Mouse (Mus musculus) spleen, adult 2 months (tissue): ENCODE results near the gene Nudt9. TPM values are rescaled to one million over a fixed set of nuclear protein-coding genes. Genes with fewer than 3 reads are reported as not detected.
A peak's percentile ranks its signal among the peaks of the same experiment; 100 is the strongest.

Experiments used
- DNase-seq, 2 experiments: peaks; one replicate each; pipeline versions ENCODE4 v3.0.0 to v3.0.0-alpha.2; 2012 to 2021; ENCODE audit warnings: low spot score in 2 of 2, low read depth in 1 of 2
- H3K27ac ChIP-seq: fragments of 200-500 bp; 2 replicates; pipeline ENCODE4 v1.5.1; 2012; ENCODE audit warnings: low read length, inconsistent platforms; ENCODE audit not compliant: insufficient read depth
- H3K27me3 ChIP-seq: fragments of 200-500 bp; 2 replicates; pipeline ENCODE4 v1.6.1; 2012; ENCODE audit warnings: mild to moderate bottlenecking, moderate library complexity, low read length, inconsistent platforms; ENCODE audit not compliant: control insufficient read depth, insufficient read depth
- H3K36me3 ChIP-seq: fragments of 200-500 bp; 2 replicates; pipeline ENCODE4 v1.6.1; 2012; ENCODE audit warnings: mild to moderate bottlenecking, low read length, inconsistent platforms; ENCODE audit not compliant: control insufficient read depth, insufficient read depth
- H3K4me1 ChIP-seq: fragments of 200-500 bp; 2 replicates; pipeline ENCODE4 v1.6.1; 2011; ENCODE audit warnings: inconsistent platforms; ENCODE audit not compliant: control insufficient read depth, insufficient read depth, insufficient read length
- H3K4me3 ChIP-seq: fragments of 200-500 bp; 2 replicates; pipeline ENCODE4 v1.5.1; 2011; ENCODE audit warnings: mild to moderate bottlenecking, inconsistent platforms; ENCODE audit not compliant: insufficient read depth, insufficient read length; ENCODE audit errors: extremely low read depth
- CTCF ChIP-seq: fragments of 200-500 bp; IDR thresholded peaks from 2 replicates; pipeline ENCODE4 v1.5.1; 2011; ENCODE audit warnings: mild to moderate bottlenecking, inconsistent platforms; ENCODE audit not compliant: insufficient read depth, insufficient read length, insufficient replicate concordance; ENCODE audit errors: extremely low read depth
- POLR2A ChIP-seq: fragments of 200-500 bp; IDR thresholded peaks from 2 replicates; pipeline ENCODE4 v1.6.1; 2011; ENCODE audit warnings: low read depth, low read length, inconsistent platforms
- WGBS: fragments of 180-500 bp; shearing (Covaris S2); methylation state at CpG from one replicate; pipeline ENCODE4 v1.1.7; 2018; 5-methylcytosine and 5-hydroxymethylcytosine counted together
- polyA plus RNA-seq: library from polyadenylated mRNA; depleted of rRNA; stranded (reverse); fragments of >200 nt; gene quantifications from 2 replicates; pipeline ENCODE4 v1.2.3, GENCODE M21; 2012

Nudt9 gene
- polyA plus RNA-seq, 1 experiment: 27.7 TPM

GRCm38 (mm10) chr5:104071048-104071447, 24.9 kb downstream of the Nudt9 start:
- no peak for DNase-seq
- H3K4me3 ChIP-seq: no peak overlapping the region
- TF ChIP-seq POLR2A (no peak), CTCF (no peak)
- 76% methylated on average over 4 of the region's 4 CpGs for WGBS
- no peaks in the 10 kb centered on the region for H3K4me1 ChIP-seq
- H3K27me3 ChIP-seq: no peaks in the 10 kb centered on the region
- H3K27ac ChIP-seq: no peak overlapping the region
- H3K36me3 ChIP-seq: no peaks in the 10 kb centered on the region

- 57% methylated on average over 7 of the region's 8 CpGs for WGBS
- no peak for DNase-seq
These were observed 26.3 kb downstream of the Nudt9 start for GRCm38 (mm10) chr5:104072272-104072886.

GRCm38 (mm10) chr5:104073602-104074001, 27.5 kb downstream of the Nudt9 start:
- DNase-seq: no peak
- H3K27ac ChIP-seq: no peak overlapping the region
- no peaks in the 10 kb centered on the region for H3K27me3 ChIP-seq
- no peaks in the 10 kb centered on the region for H3K4me1 ChIP-seq
- no peaks in the 10 kb centered on the region for H3K36me3 ChIP-seq
- 92% methylated on average over 5 of the region's 5 CpGs for WGBS
- H3K4me3 ChIP-seq: no peak overlapping the region
- no peak for TF ChIP-seq POLR2A
- TF ChIP-seq CTCF: no peak

More at GRCm38 (mm10) chr5:104072272-104072886, 26.3 kb downstream of the Nudt9 start:
- H3K36me3 ChIP-seq: no peaks in the 10 kb centered on the region
- no peak overlapping the region for H3K4me3 ChIP-seq
- TF ChIP-seq POLR2A (no peak), CTCF (no peak)
- H3K4me1 ChIP-seq: no peaks in the 10 kb centered on the region
- H3K27ac ChIP-seq: no peak overlapping the region
- no peaks in the 10 kb centered on the region for H3K27me3 ChIP-seq

GRCm38 (mm10) chr5:104074388-104074787, 28.3 kb downstream of the Nudt9 start:
- H3K4me3 ChIP-seq: no peak overlapping the region
- TF ChIP-seq POLR2A (no peak), CTCF (peak; percentile 82)
- H3K27me3 ChIP-seq: no peaks in the 10 kb centered on the region
- H3K36me3 ChIP-seq: no peaks in the 10 kb centered on the region
- peak in 1 of 2 experiments; percentile 38 for DNase-seq
- no peaks in the 10 kb centered on the region for H3K4me1 ChIP-seq
- no peak overlapping the region for H3K27ac ChIP-seq
- 23% methylated on average over 12 of the region's 12 CpGs for WGBS

- 42% methylated on average over 10 of the region's 10 CpGs for WGBS
These were observed 30.3 kb downstream of the Nudt9 start for GRCm38 (mm10) chr5:104076361-104076760.

GRCm38 (mm10) chr5:104077508-104077907, 31.4 kb downstream of the Nudt9 start, which contains the start of gene Gm17660:
TSS of gene Gm17660 (minus strand) at chr5:104077608.
- 87% methylated on average over 7 of the region's 7 CpGs for WGBS
- no peak within 1 kb of the TSS for H3K27ac ChIP-seq
- no peaks in the 10 kb centered on the region for H3K36me3 ChIP-seq
- H3K27me3 ChIP-seq: no peaks in the 10 kb centered on the region
- TF ChIP-seq POLR2A: no peak
- no peak for TF ChIP-seq CTCF
- DNase-seq: no peak
- no peak within 1 kb of the TSS for H3K4me3 ChIP-seq
- no peaks in the 10 kb centered on the region for H3K4me1 ChIP-seq

More at GRCm38 (mm10) chr5:104076361-104076760, 30.3 kb downstream of the Nudt9 start:
- H3K27me3 ChIP-seq: no peaks in the 10 kb centered on the region
- H3K4me3 ChIP-seq: no peak overlapping the region
- DNase-seq: no peak
- no peak overlapping the region for H3K27ac ChIP-seq
- no peaks in the 10 kb centered on the region for H3K36me3 ChIP-seq
- H3K4me1 ChIP-seq: no peaks in the 10 kb centered on the region
- TF ChIP-seq POLR2A: no peak
- no peak for TF ChIP-seq CTCF

GRCm38 (mm10) chr5:104080736-104081135, 34.6 kb downstream of the Nudt9 start:
- TF ChIP-seq POLR2A (no peak), CTCF (no peak)
- no peak overlapping the region for H3K27ac ChIP-seq
- no peak for DNase-seq
- no peaks in the 10 kb centered on the region for H3K36me3 ChIP-seq
- H3K4me1 ChIP-seq: no peaks in the 10 kb centered on the region
- no peak overlapping the region for H3K4me3 ChIP-seq
- WGBS: 71% methylated on average over 6 of the region's 6 CpGs
- H3K27me3 ChIP-seq: no peaks in the 10 kb centered on the region
